Mouse (Mus musculus): ENCODE data around the gene Rusc2. TPM values are rescaled to one million over a fixed set of nuclear protein-coding genes. Genes with fewer than 3 reads are reported as not detected.

Gene Rusc2
- total RNA-seq, 2 experiments from 2014 or later: 117 to 120 TPM

- TF ChIP-seq CTCF (conservative IDR thresholded peaks at IDR 0.05): no peak
- no peak overlapping the region for H3K4me3 ChIP-seq
Measured at GRCm38 (mm10) chr4:43421632-43422240, 40.0 kb downstream of the Rusc2 start.

GRCm38 (mm10) chr4:43423267-43423934, 41.6 kb downstream of the Rusc2 start:
- no peak for TF ChIP-seq CTCF (conservative IDR thresholded peaks at IDR 0.05)

More at GRCm38 (mm10) chr4:43421632-43422240, 40.0 kb downstream of the Rusc2 start:
- H3K27ac ChIP-seq: no peak overlapping the region
- DNase-seq (ENCODE audit: low spot score in 2 of 2): peak in 1 of 2 experiments; percentile 9

GRCm38 (mm10) chr4:43424072-43424471, 42.3 kb downstream of the Rusc2 start:
- Histone ChIP-seq H3K27ac (no peak overlapping the region), H3K4me3 (no peak overlapping the region)
- DNase-seq (ENCODE audit: low spot score in 2 of 2): no peak
- TF ChIP-seq CTCF (conservative IDR thresholded peaks at IDR 0.05): no peak

More at GRCm38 (mm10) chr4:43423267-43423934, 41.6 kb downstream of the Rusc2 start:
- Histone ChIP-seq H3K4me3 (no peak overlapping the region), H3K27ac (no peak overlapping the region)
- DNase-seq (ENCODE audit: low spot score in 2 of 2): peak in 1 of 2 experiments; percentile 7

GRCm38 (mm10) chr4:43425197-43425596, 43.4 kb downstream of the Rusc2 start:
- Histone ChIP-seq H3K27ac (no peak overlapping the region), H3K4me3 (no peak overlapping the region)
- no peak for DNase-seq (ENCODE audit: low spot score in 2 of 2)
- TF ChIP-seq CTCF (conservative IDR thresholded peaks at IDR 0.05): no peak

- Histone ChIP-seq H3K4me3 (no peak overlapping the region), H3K27ac (no peak overlapping the region)
- no peak for DNase-seq (ENCODE audit: low spot score in 2 of 2)
- TF ChIP-seq CTCF (conservative IDR thresholded peaks at IDR 0.05): no peak
Measured at GRCm38 (mm10) chr4:43425648-43426380, 44.0 kb downstream of the Rusc2 start.

- Histone ChIP-seq H3K27ac (no peak overlapping the region), H3K4me3 (no peak overlapping the region)
- DNase-seq (ENCODE audit: low spot score in 2 of 2): peak in 1 of 2 experiments; percentile 8
- no peak for TF ChIP-seq CTCF (conservative IDR thresholded peaks at IDR 0.05)
Measured at GRCm38 (mm10) chr4:43426487-43426886, 44.7 kb downstream of the Rusc2 start.

GRCm38 (mm10) chr4:43427501-43428179, 45.9 kb downstream of the Rusc2 start:
- DNase-seq (ENCODE audit: low spot score in 2 of 2): peak in 1 of 2 experiments; percentile 7
- Histone ChIP-seq H3K27ac (no peak overlapping the region), H3K4me3 (no peak overlapping the region)
- no peak for TF ChIP-seq CTCF (conservative IDR thresholded peaks at IDR 0.05)

GRCm38 (mm10) chr4:43428180-43428861, 46.5 kb downstream of the Rusc2 start:
- Histone ChIP-seq H3K27ac (no peak overlapping the region), H3K4me3 (no peak overlapping the region)
- DNase-seq (ENCODE audit: low spot score in 2 of 2): peak in 1 of 2 experiments; percentile 8
- no peak for TF ChIP-seq CTCF (conservative IDR thresholded peaks at IDR 0.05)

- DNase-seq (ENCODE audit: low spot score in 2 of 2): peak in 1 of 2 experiments; percentile 10
- H3K27ac ChIP-seq: no peak within 1 kb of the TSS
- TF ChIP-seq CTCF (conservative IDR thresholded peaks at IDR 0.05): no peak
- no peak within 1 kb of the TSS for H3K4me3 ChIP-seq
Measured at GRCm38 (mm10) chr4:43428946-43429345, 47.2 kb downstream of the Rusc2 start, which contains the start of gene Fam166b. Gene Fam166b, minus strand, starts transcription at chr4:43429134.

- H3K4me3 ChIP-seq: no peak overlapping the region
- peak; percentile 90 for TF ChIP-seq CTCF (conservative IDR thresholded peaks at IDR 0.05)
- peak; percentile 83 to 86 for DNase-seq (ENCODE audit: low spot score in 2 of 2)
- no peak overlapping the region for H3K27ac ChIP-seq
Measured at GRCm38 (mm10) chr4:43431690-43432089, 49.9 kb downstream of the Rusc2 start.

GRCm38 (mm10) chr4:43432832-43433231, 51.1 kb downstream of the Rusc2 start:
- H3K4me3 ChIP-seq: no peak overlapping the region
- TF ChIP-seq CTCF (conservative IDR thresholded peaks at IDR 0.05): no peak
- DNase-seq (ENCODE audit: low spot score in 2 of 2): no peak

GRCm38 (mm10) chr4:43441639-43442038, 59.9 kb downstream of the Rusc2 start, which contains the start of gene Tesk1:
Gene Tesk1, plus strand, starts transcription at chr4:43441939.
- no peak for TF ChIP-seq CTCF (conservative IDR thresholded peaks at IDR 0.05)
- no peak for DNase-seq (ENCODE audit: low spot score in 2 of 2)
- Histone ChIP-seq H3K27ac (peak within 1 kb of the TSS; percentile 91), H3K4me3 (peak within 1 kb of the TSS; percentile 81)

More at GRCm38 (mm10) chr4:43432832-43433231, 51.1 kb downstream of the Rusc2 start:
- no peak overlapping the region for H3K27ac ChIP-seq

Data from layer of hippocampus, adult 2 months (tissue).